Mouse (Mus musculus) adrenal gland, adult 8-10 months (tissue): ENCODE measurements around the gene Sptbn4. TPM values are rescaled to one million over a fixed set of nuclear protein-coding genes. Genes with fewer than 3 reads are reported as not detected.

ENCODE experiments used
- DNase-seq: peaks from one replicate; pipeline ENCODE4 v3.0.0; 2022
- total RNA-seq, 4 experiments: library from RNA; stranded (reverse); gene quantifications; 2 replicates each; pipeline ENCODE4 v1.2.4; 2022

The Sptbn4 gene
- total RNA-seq, 4 experiments from 2014 or later = 3.0 to 8.0 (median 4.9) TPM

- no peak for DNase-seq
Measured at GRCm38 (mm10) chr7:27428002-27428401, 19.5 kb downstream of the Sptbn4 start.

- DNase-seq = no peak
Measured at GRCm38 (mm10) chr7:27427387-27427786, 20.1 kb downstream of the Sptbn4 start.

GRCm38 (mm10) chr7:27423556-27424326, 23.7 kb downstream of the Sptbn4 start:
- DNase-seq = no peak

- no peak for DNase-seq
Measured at GRCm38 (mm10) chr7:27419101-27419500, 28.4 kb downstream of the Sptbn4 start.

- no peak for DNase-seq
Measured at GRCm38 (mm10) chr7:27417151-27417550, 30.3 kb downstream of the Sptbn4 start.

- DNase-seq = peak; percentile 39
Measured at GRCm38 (mm10) chr7:27408379-27409176, 38.9 kb downstream of the Sptbn4 start.

GRCm38 (mm10) chr7:27407816-27408215, 39.7 kb downstream of the Sptbn4 start:
- DNase-seq = no peak

GRCm38 (mm10) chr7:27406481-27406880, 41.0 kb downstream of the Sptbn4 start:
- no peak for DNase-seq

GRCm38 (mm10) chr7:27404203-27404942, 43.1 kb downstream of the Sptbn4 start:
- DNase-seq = no peak

- peak; percentile 19 for DNase-seq
Measured at GRCm38 (mm10) chr7:27402675-27403074, 44.8 kb downstream of the Sptbn4 start.

GRCm38 (mm10) chr7:27400545-27400944, 46.9 kb downstream of the Sptbn4 start:
- DNase-seq = no peak

- DNase-seq = no peak
Measured at GRCm38 (mm10) chr7:27397048-27397949, 50.2 kb downstream of the Sptbn4 start.

- DNase-seq = no peak
Measured at GRCm38 (mm10) chr7:27396184-27397047, 51.1 kb downstream of the Sptbn4 start.

- DNase-seq = no peak
Measured at GRCm38 (mm10) chr7:27395521-27396183, 51.8 kb downstream of the Sptbn4 start.

- DNase-seq = no peak
Measured at GRCm38 (mm10) chr7:27391416-27391815, 56.1 kb downstream of the Sptbn4 start.

GRCm38 (mm10) chr7:27389213-27389612, 58.3 kb downstream of the Sptbn4 start:
- no peak for DNase-seq

GRCm38 (mm10) chr7:27384731-27385130, 62.8 kb downstream of the Sptbn4 start:
- no peak for DNase-seq

GRCm38 (mm10) chr7:27384134-27384533, 63.4 kb downstream of the Sptbn4 start:
- no peak for DNase-seq

- no peak for DNase-seq
Measured at GRCm38 (mm10) chr7:27383233-27383632, 64.3 kb downstream of the Sptbn4 start.

- DNase-seq = no peak
Measured at GRCm38 (mm10) chr7:27381560-27381959, 65.9 kb downstream of the Sptbn4 start.
